Mouse (Mus musculus): Measurements from ENCODE around the gene P3h2. TPM values are rescaled to one million over a fixed set of nuclear protein-coding genes. Genes with fewer than 3 reads are reported as not detected.

Gene P3h2
- total RNA-seq, 1 experiment from 2014 or later, result not detected

GRCm38 (mm10) chr16:26005811-26006210 lies 99.8 kb downstream of the P3h2 start:
- no peak for ATAC-seq (ENCODE audit: extremely low read depth, insufficient number of reproducible peaks, low FRiP score, poor library complexity, severe bottlenecking)

- ATAC-seq (ENCODE audit: extremely low read depth, insufficient number of reproducible peaks, low FRiP score, poor library complexity, severe bottlenecking), result no peak
Measured at GRCm38 (mm10) chr16:26003261-26003660, 102.3 kb downstream of the P3h2 start.

GRCm38 (mm10) chr16:26002848-26003247 lies 102.7 kb downstream of the P3h2 start:
- no peak for ATAC-seq (ENCODE audit: extremely low read depth, insufficient number of reproducible peaks, low FRiP score, poor library complexity, severe bottlenecking)

GRCm38 (mm10) chr16:25994605-25995004 lies 111.0 kb downstream of the P3h2 start:
- no peak for ATAC-seq (ENCODE audit: extremely low read depth, insufficient number of reproducible peaks, low FRiP score, poor library complexity, severe bottlenecking)

- ATAC-seq (ENCODE audit: extremely low read depth, insufficient number of reproducible peaks, low FRiP score, poor library complexity, severe bottlenecking), result no peak
Measured at GRCm38 (mm10) chr16:25987221-25987620, 118.4 kb downstream of the P3h2 start.

GRCm38 (mm10) chr16:25983635-25984034 lies 121.9 kb downstream of the P3h2 start:
- no peak for ATAC-seq (ENCODE audit: extremely low read depth, insufficient number of reproducible peaks, low FRiP score, poor library complexity, severe bottlenecking)

GRCm38 (mm10) chr16:25979037-25979436 lies 126.5 kb downstream of the P3h2 start:
- no peak for ATAC-seq (ENCODE audit: extremely low read depth, insufficient number of reproducible peaks, low FRiP score, poor library complexity, severe bottlenecking)

- no peak for ATAC-seq (ENCODE audit: extremely low read depth, insufficient number of reproducible peaks, low FRiP score, poor library complexity, severe bottlenecking)
Measured at GRCm38 (mm10) chr16:25977210-25977609, 128.4 kb downstream of the P3h2 start.

- no peak for ATAC-seq (ENCODE audit: extremely low read depth, insufficient number of reproducible peaks, low FRiP score, poor library complexity, severe bottlenecking)
Measured at GRCm38 (mm10) chr16:25971285-25971684, 134.3 kb downstream of the P3h2 start.

- no peak for ATAC-seq (ENCODE audit: extremely low read depth, insufficient number of reproducible peaks, low FRiP score, poor library complexity, severe bottlenecking)
Measured at GRCm38 (mm10) chr16:25970720-25971119, 134.9 kb downstream of the P3h2 start.

- ATAC-seq (ENCODE audit: extremely low read depth, insufficient number of reproducible peaks, low FRiP score, poor library complexity, severe bottlenecking), result no peak
Measured at GRCm38 (mm10) chr16:25970193-25970592, 135.4 kb downstream of the P3h2 start.

- peak; percentile 70; the same call in 1 of the 2 replicates for ATAC-seq (ENCODE audit: extremely low read depth, insufficient number of reproducible peaks, low FRiP score, poor library complexity, severe bottlenecking)
Measured at GRCm38 (mm10) chr16:25967297-25967696, 138.3 kb downstream of the P3h2 start.

- peak; percentile 72 for ATAC-seq (ENCODE audit: extremely low read depth, insufficient number of reproducible peaks, low FRiP score, poor library complexity, severe bottlenecking)
Measured at GRCm38 (mm10) chr16:25963856-25964255, 141.7 kb downstream of the P3h2 start.

- no peak for ATAC-seq (ENCODE audit: extremely low read depth, insufficient number of reproducible peaks, low FRiP score, poor library complexity, severe bottlenecking)
Measured at GRCm38 (mm10) chr16:25960345-25960744, 145.2 kb downstream of the P3h2 start.

GRCm38 (mm10) chr16:25959929-25960328 lies 145.7 kb downstream of the P3h2 start:
- ATAC-seq (ENCODE audit: extremely low read depth, insufficient number of reproducible peaks, low FRiP score, poor library complexity, severe bottlenecking), result no peak

- ATAC-seq (ENCODE audit: extremely low read depth, insufficient number of reproducible peaks, low FRiP score, poor library complexity, severe bottlenecking), result peak; percentile 80
Measured at GRCm38 (mm10) chr16:25958650-25959238, 146.8 kb downstream of the P3h2 start.

- ATAC-seq (ENCODE audit: extremely low read depth, insufficient number of reproducible peaks, low FRiP score, poor library complexity, severe bottlenecking), result no peak
Measured at GRCm38 (mm10) chr16:25958213-25958612, 147.4 kb downstream of the P3h2 start.

GRCm38 (mm10) chr16:25956831-25957230 lies 148.8 kb downstream of the P3h2 start:
- no peak for ATAC-seq (ENCODE audit: extremely low read depth, insufficient number of reproducible peaks, low FRiP score, poor library complexity, severe bottlenecking)

GRCm38 (mm10) chr16:25954614-25955013 lies 151.0 kb downstream of the P3h2 start:
- no peak for ATAC-seq (ENCODE audit: extremely low read depth, insufficient number of reproducible peaks, low FRiP score, poor library complexity, severe bottlenecking)

- no peak for ATAC-seq (ENCODE audit: extremely low read depth, insufficient number of reproducible peaks, low FRiP score, poor library complexity, severe bottlenecking)
Measured at GRCm38 (mm10) chr16:25953359-25953758, 152.2 kb downstream of the P3h2 start.

- ATAC-seq (ENCODE audit: extremely low read depth, insufficient number of reproducible peaks, low FRiP score, poor library complexity, severe bottlenecking), result no peak
Measured at GRCm38 (mm10) chr16:25952005-25952404, 153.6 kb downstream of the P3h2 start.
